Mouse (Mus musculus) C2C12 (cell line): ENCODE results near the gene Onecut1. TPM values are rescaled to one million over a fixed set of nuclear protein-coding genes. Genes with fewer than 3 reads are reported as not detected.

Source experiments
- H3K27me3 ChIP-seq: one replicate; pipeline ENCODE4 v1.6.1; 2011; ENCODE audit not compliant: control insufficient read depth, insufficient read depth, insufficient read length
- H3K36me3 ChIP-seq: one replicate; pipeline ENCODE4 v1.6.1; 2011; ENCODE audit not compliant: control insufficient read depth, insufficient read depth
- H3K4me3 ChIP-seq: one replicate; pipeline ENCODE4 v1.5.1; 2011; ENCODE audit warnings: mild to moderate bottlenecking, control low read depth; ENCODE audit not compliant: poor library complexity, insufficient read depth, severe bottlenecking
- H3K79me2 ChIP-seq: one replicate; pipeline ENCODE4 v1.6.1; 2011; ENCODE audit not compliant: control insufficient read depth, insufficient read depth
- H3K79me3 ChIP-seq: one replicate; pipeline ENCODE4 v1.6.1; 2011; ENCODE audit warnings: low read depth, control low read depth
- H3ac ChIP-seq: one replicate; pipeline ENCODE3; 2011; ENCODE audit warnings: low read depth; ENCODE audit not compliant: control insufficient read depth, insufficient read length
- CEBPB ChIP-seq: IDR thresholded peaks from one replicate; pipeline ENCODE4 v1.6.1; 2011; ENCODE audit warnings: low read depth, mild to moderate bottlenecking, control low read depth, moderate library complexity
- CTCF ChIP-seq: IDR thresholded peaks from one replicate; pipeline ENCODE4 v1.5.1; 2011; ENCODE audit not compliant: control insufficient read depth, insufficient read depth, insufficient read length
- FOSL1 ChIP-seq: IDR thresholded peaks from one replicate; pipeline ENCODE4 v1.8.0; 2011; ENCODE audit warnings: mild to moderate bottlenecking, low read length; ENCODE audit not compliant: poor library complexity, insufficient read depth, severe bottlenecking
- MAX ChIP-seq: IDR thresholded peaks from one replicate; pipeline ENCODE4 v1.6.1; 2011; ENCODE audit warnings: mild to moderate bottlenecking, control low read depth
- MYOD1 ChIP-seq: IDR thresholded peaks from one replicate; pipeline ENCODE4 v1.6.1; 2011; ENCODE audit warnings: low read depth; ENCODE audit not compliant: control insufficient read depth, insufficient read length
- MYOG ChIP-seq: IDR thresholded peaks from one replicate; pipeline ENCODE4 v1.6.1; 2011; ENCODE audit not compliant: control insufficient read depth, insufficient read length; ENCODE audit errors: extremely low read depth
- USF1 ChIP-seq: IDR thresholded peaks from one replicate; pipeline ENCODE4 v1.6.1; 2011; ENCODE audit warnings: low read depth, mild to moderate bottlenecking, control low read depth, moderate library complexity
- polyA plus RNA-seq: library from polyadenylated mRNA; unstranded; fragments of >200 nt; fragmentation: generic; extraction: Trizol; gene quantifications from one replicate; pipeline ENCODE4 v1.2.1, GENCODE M21; 2012; ENCODE audit warnings: missing spikeins

Gene Onecut1
- polyA plus RNA-seq, 1 experiment, result 0.01 TPM

GRCm38 (mm10) chr9:74856578-74857507 lies 4.9 kb upstream of the Onecut1 start:
- H3K27me3 ChIP-seq, result peaks cover 51% of the 10 kb centered on the region
- H3K79me2 ChIP-seq, result no peaks in the 10 kb centered on the region
- H3K4me3 ChIP-seq, result no peak overlapping the region
- no peaks in the 10 kb centered on the region for H3K79me3 ChIP-seq
- TF ChIP-seq MYOG (no peak), CEBPB (no peak), FOSL1 (no peak), MYOD1 (no peak), USF1 (no peak), MAX (no peak), CTCF (no peak)
- H3K36me3 ChIP-seq, result no peaks in the 10 kb centered on the region
- no peak overlapping the region for H3ac ChIP-seq

GRCm38 (mm10) chr9:74857508-74857840 lies 4.2 kb upstream of the Onecut1 start:
- no peak overlapping the region for H3ac ChIP-seq
- peaks cover 52% of the 10 kb centered on the region for H3K27me3 ChIP-seq
- no peak overlapping the region for H3K4me3 ChIP-seq
- TF ChIP-seq MYOG (no peak), CEBPB (no peak), CTCF (no peak), USF1 (no peak), FOSL1 (no peak), MYOD1 (no peak), MAX (no peak)
- no peaks in the 10 kb centered on the region for H3K79me3 ChIP-seq
- no peaks in the 10 kb centered on the region for H3K79me2 ChIP-seq
- no peaks in the 10 kb centered on the region for H3K36me3 ChIP-seq

GRCm38 (mm10) chr9:74858111-74858510 lies 3.6 kb upstream of the Onecut1 start:
- H3K27me3 ChIP-seq, result peaks cover 55% of the 10 kb centered on the region
- no peak overlapping the region for H3K4me3 ChIP-seq
- no peak for TF ChIP-seq USF1
- no peak for TF ChIP-seq MYOG
- TF ChIP-seq MYOD1, result no peak
- TF ChIP-seq CTCF, result no peak
- TF ChIP-seq CEBPB, result no peak
- TF ChIP-seq FOSL1, result no peak
- TF ChIP-seq MAX, result no peak
- no peaks in the 10 kb centered on the region for H3K79me2 ChIP-seq
- no peak overlapping the region for H3ac ChIP-seq
- H3K79me3 ChIP-seq, result no peaks in the 10 kb centered on the region
- no peaks in the 10 kb centered on the region for H3K36me3 ChIP-seq

GRCm38 (mm10) chr9:74860461-74860860 lies 1.3 kb upstream of the Onecut1 start:
- peaks cover 62% of the 10 kb centered on the region for H3K27me3 ChIP-seq
- H3K4me3 ChIP-seq, result no peak overlapping the region
- no peak overlapping the region for H3ac ChIP-seq
- H3K36me3 ChIP-seq, result no peaks in the 10 kb centered on the region
- no peaks in the 10 kb centered on the region for H3K79me2 ChIP-seq
- no peaks in the 10 kb centered on the region for H3K79me3 ChIP-seq
- no peak for TF ChIP-seq USF1
- TF ChIP-seq FOSL1, result no peak
- TF ChIP-seq MYOD1, result no peak
- no peak for TF ChIP-seq CEBPB
- no peak for TF ChIP-seq MAX
- TF ChIP-seq MYOG, result no peak
- TF ChIP-seq CTCF, result no peak

- Histone ChIP-seq H3K27me3 (peaks cover 68% of the 10 kb centered on the region), H3K79me3 (no peaks in the 10 kb centered on the region), H3K4me3 (no peak overlapping the region), H3K79me2 (no peaks in the 10 kb centered on the region), H3ac (no peak overlapping the region), H3K36me3 (no peaks in the 10 kb centered on the region)
- no peak for TF ChIP-seq CTCF
- no peak for TF ChIP-seq USF1
- TF ChIP-seq MAX, result no peak
- no peak for TF ChIP-seq MYOG
- no peak for TF ChIP-seq CEBPB
- TF ChIP-seq FOSL1, result no peak
- no peak for TF ChIP-seq MYOD1
These were observed 517 bp downstream of the Onecut1 start for GRCm38 (mm10) chr9:74862096-74862780.
